ENCODE assay signal across 10 mouse cellular contexts in genomic region chr3:56438020-56438747, GRCm38 (mm10).
DNase-seq lines count a peak whose midpoint lies in the region; ATAC-seq and TF ChIP-seq lines count a peak whose summit lies in the region.
"Had no signal": no experiment of that assay in that cellular context is flagged by ENCODE, and none has a peak within 500 bp of the region (broad histone marks: within the 10 kb centered on the region; RNA-seq: fewer than 3 reads in every experiment).

No protein-coding gene starts in this region.

- no peak overlapping the region for H3K4me2 ChIP-seq in hindbrain, embryonic 11.5 days (replicated peaks; ENCODE audit: low read depth, low read length)
- H3K4me2 ChIP-seq in stomach, embryonic 14.5 days (replicated peaks; ENCODE audit: low read depth, low read length) = no peak overlapping the region
- H3K4me2 ChIP-seq in stomach, postnatal 0 days (replicated peaks; ENCODE audit: low read depth) = no peak overlapping the region
- H3K4me2 ChIP-seq in limb, embryonic 14.5 days (replicated peaks; ENCODE audit: low read depth, low read length, severe bottlenecking) = no peak overlapping the region

- H3K36me3 ChIP-seq in hindbrain, embryonic 11.5 days (ENCODE audit: control insufficient read depth, insufficient read depth, low read length) = no peaks in the 10 kb centered on the region
- H3K36me3 ChIP-seq in hindbrain, embryonic 10.5 days = no peaks in the 10 kb centered on the region
- H3K36me3 ChIP-seq in stomach, embryonic 14.5 days (ENCODE audit: control insufficient read depth, insufficient read depth, low read length) = no peaks in the 10 kb centered on the region
- H3K36me3 ChIP-seq in stomach, postnatal 0 days (ENCODE audit: control insufficient read depth, insufficient read depth, low read length) = no peaks in the 10 kb centered on the region
- H3K36me3 ChIP-seq in limb, embryonic 14.5 days (ENCODE audit: control insufficient read depth, insufficient read depth, low read length) = no peaks in the 10 kb centered on the region

- H3K9me3 ChIP-seq in hindbrain, embryonic 11.5 days (ENCODE audit: control insufficient read depth, low read length) = no peaks in the 10 kb centered on the region
- no peaks in the 10 kb centered on the region for H3K9me3 ChIP-seq in hindbrain, embryonic 10.5 days
- no peaks in the 10 kb centered on the region for H3K9me3 ChIP-seq in stomach, embryonic 14.5 days (ENCODE audit: control insufficient read depth, low read depth, low read length)
- no peaks in the 10 kb centered on the region for H3K9me3 ChIP-seq in stomach, postnatal 0 days (ENCODE audit: control insufficient read depth, low read length)
- H3K9me3 ChIP-seq in limb, embryonic 14.5 days (ENCODE audit: control insufficient read depth, low read length) = no peaks in the 10 kb centered on the region

- no peak for TF ChIP-seq EP300 in stomach, postnatal 0 days (optimal IDR thresholded peaks at IDR 0.05)

- no peak for TF ChIP-seq CTCF in stomach, postnatal 0 days (IDR thresholded peaks at IDR 0.05; ENCODE audit: low read depth)

- intact Hi-C loops in heart, postnatal 14 days (cut with DNase I) = no loop called here

- no peak overlapping the region for H3K4me3 ChIP-seq in hindbrain, embryonic 11.5 days (ENCODE audit: low read depth, low read length)
- no peak overlapping the region for H3K4me3 ChIP-seq in hindbrain, embryonic 10.5 days
- H3K4me3 ChIP-seq in stomach, embryonic 14.5 days (ENCODE audit: low read depth, low read length) = no peak overlapping the region
- no peak overlapping the region for H3K4me3 ChIP-seq in stomach, postnatal 0 days (ENCODE audit: low read depth, low read length)
- H3K4me3 ChIP-seq in limb, embryonic 14.5 days (replicated peaks; ENCODE audit: low read length) = no peak overlapping the region

- H3K9ac ChIP-seq in hindbrain, embryonic 11.5 days (ENCODE audit: low read depth, low read length) = no peak overlapping the region
- H3K9ac ChIP-seq in stomach, embryonic 14.5 days (replicated peaks; ENCODE audit: low read depth, low read length) = no peak overlapping the region
- no peak overlapping the region for H3K9ac ChIP-seq in stomach, postnatal 0 days (ENCODE audit: low read length)
- no peak overlapping the region for H3K9ac ChIP-seq in limb, embryonic 14.5 days (ENCODE audit: low read depth, low read length, severe bottlenecking)

- 64% methylated on average over 12 of the region's 12 CpGs for WGBS in hindbrain, embryonic 11.5 days
- 80% methylated on average over 12 of the region's 12 CpGs for WGBS in hindbrain, embryonic 10.5 days
- WGBS in stomach, embryonic 14.5 days = 35% methylated on average over 12 of the region's 12 CpGs
- WGBS in stomach, postnatal 0 days = 41% methylated on average over 12 of the region's 12 CpGs
- 58% methylated on average over 12 of the region's 12 CpGs for WGBS in limb, embryonic 14.5 days

- H3K27ac ChIP-seq in hindbrain, embryonic 11.5 days (ENCODE audit: low read depth, low read length) = no peak overlapping the region
- no peak overlapping the region for H3K27ac ChIP-seq in hindbrain, embryonic 10.5 days
- peak overlapping the region; percentile 66 for H3K27ac ChIP-seq in stomach, embryonic 14.5 days (ENCODE audit: low read length)
- H3K27ac ChIP-seq in stomach, postnatal 0 days (replicated peaks) = no peak overlapping the region
- no peak overlapping the region for H3K27ac ChIP-seq in limb, embryonic 14.5 days (replicated peaks; ENCODE audit: low read depth, low read length)
- H3K27ac ChIP-seq: macrophage had no signal

- no peaks in the 10 kb centered on the region for H3K4me1 ChIP-seq in hindbrain, embryonic 11.5 days (replicated peaks; ENCODE audit: control insufficient read depth, insufficient read depth, low read length)
- H3K4me1 ChIP-seq in hindbrain, embryonic 10.5 days (replicated peaks) = peaks cover 12% of the 10 kb centered on the region
- peaks cover 5% of the 10 kb centered on the region; the same call in 1 of the 2 replicates for H3K4me1 ChIP-seq in stomach, embryonic 14.5 days (ENCODE audit: control insufficient read depth, insufficient read depth, low read length)
- H3K4me1 ChIP-seq in stomach, postnatal 0 days (replicated peaks; ENCODE audit: control insufficient read depth, insufficient read depth) = no peaks in the 10 kb centered on the region
- H3K4me1 ChIP-seq in limb, embryonic 14.5 days (ENCODE audit: control insufficient read depth, insufficient read depth, low read length) = peaks cover 14% of the 10 kb centered on the region; the same call in 1 of the 2 replicates

- ATAC-seq in hindbrain, embryonic 11.5 days (ENCODE audit: low FRiP score) = no peak
- peak; percentile 81; the same call in 1 of the 2 replicates for ATAC-seq in stomach, embryonic 14.5 days (ENCODE audit: insufficient number of reproducible peaks, insufficient read depth, low FRiP score, low read depth)
- no peak for ATAC-seq in stomach, postnatal 0 days (ENCODE audit: low FRiP score, low TSS enrichment)
- ATAC-seq in limb, embryonic 14.5 days (ENCODE audit: low FRiP score, low read depth) = peak; percentile 62
- no peak for ATAC-seq in cerebellum, adult (ENCODE audit: insufficient number of reproducible peaks, low FRiP score, low TSS enrichment)

- H3K27me3 ChIP-seq in hindbrain, embryonic 11.5 days (ENCODE audit: control insufficient read depth, insufficient read depth, low read length) = no peaks in the 10 kb centered on the region
- H3K27me3 ChIP-seq in hindbrain, embryonic 10.5 days (ENCODE audit: insufficient read depth, poor library complexity, severe bottlenecking) = no peaks in the 10 kb centered on the region
- no peaks in the 10 kb centered on the region for H3K27me3 ChIP-seq in stomach, embryonic 14.5 days (ENCODE audit: control insufficient read depth, insufficient read depth, low read length)
- H3K27me3 ChIP-seq in stomach, postnatal 0 days (ENCODE audit: control insufficient read depth, insufficient read depth, low read length) = no peaks in the 10 kb centered on the region
- no peaks in the 10 kb centered on the region for H3K27me3 ChIP-seq in limb, embryonic 14.5 days (ENCODE audit: control insufficient read depth, insufficient read depth, low read length)

- peak; percentile 5 for DNase-seq in hindbrain, embryonic 11.5 days (ENCODE audit: low spot score)
- no peak for DNase-seq in hindbrain, embryonic 10.5 days (ENCODE audit: low spot score)
- no peak for DNase-seq in stomach, postnatal 0 days (ENCODE audit: low spot score)
- peak; percentile 76 for DNase-seq in limb, embryonic 14.5 days (ENCODE audit: low spot score)
- no peak for DNase-seq in frontal cortex, postnatal 10 days (ENCODE audit: low spot score in 2 of 2)
- no peak for DNase-seq in heart, postnatal 14 days
- DNase-seq: cerebellum, postnatal 36 days had no signal

- TF ChIP-seq POLR2A in limb, embryonic 14.5 days (IDR thresholded peaks at IDR 0.05; ENCODE audit: borderline replicate concordance, extremely low read depth, insufficient read depth, insufficient read length) = no peak

Comparison
In these comparisons a context has a peak if more than half of its experiments do, and no peak if none do; other contexts are left out.
1. ATAC-seq: peak in stomach, embryonic 14.5 days (single experiment) and limb, embryonic 14.5 days (single experiment); none in hindbrain, embryonic 11.5 days (single experiment), stomach, postnatal 0 days (single experiment) and cerebellum, adult (single experiment).
2. DNase-seq: peak in hindbrain, embryonic 11.5 days (single experiment) and limb, embryonic 14.5 days (single experiment); none in hindbrain, embryonic 10.5 days (single experiment), stomach, postnatal 0 days (single experiment), frontal cortex, postnatal 10 days (0 of 2) and heart, postnatal 14 days (0 of 2).